Mouse (Mus musculus): Measurements from ENCODE around the gene Ubb.

GRCm38 (mm10) chr11:62513311-62513710 lies 37.7 kb upstream of the Ubb start:
- no peak for TF ChIP-seq CTCF (IDR thresholded peaks at IDR 0.05; ENCODE audit: low read depth)
- TF ChIP-seq EP300 (IDR thresholded peaks at IDR 0.05; ENCODE audit: low read depth) = no peak

All from liver, embryonic 14.5 days (tissue).